ENCODE assay signal across 8 mouse cellular contexts in genomic region chr4:24897851-24898515, GRCm38 (mm10). TPM values are rescaled to one million over a fixed set of nuclear protein-coding genes. Genes with fewer than 3 reads are reported as not detected.
A peak's percentile ranks its signal among the peaks of the same experiment; 100 is the strongest.
DNase-seq lines count a peak whose midpoint lies in the region; ATAC-seq and TF ChIP-seq lines count a peak whose summit lies in the region.

Gene Ndufaf4, plus strand, starts transcription at chr4:24898083.

- no peak for TF ChIP-seq POLR2A in bone marrow macrophage, adult 2 months (IDR thresholded peaks at IDR 0.05; ENCODE audit: borderline replicate concordance, low read depth, low read length)
- TF ChIP-seq POLR2A in embryonic fibroblast, embryonic 13.5 days (IDR thresholded peaks at IDR 0.05; ENCODE audit: low read depth, low read length) = peak; percentile 78

- TF ChIP-seq CTCF in bone marrow macrophage, adult 2 months (IDR thresholded peaks at IDR 0.05; ENCODE audit: low read depth, low read length) = peak; percentile 36; the same call in 1 of the 2 replicates
- TF ChIP-seq CTCF in embryonic fibroblast, embryonic 13.5 days (IDR thresholded peaks at IDR 0.05; ENCODE audit: borderline replicate concordance, insufficient read depth, low read length) = peak; percentile 94

- H3K4me1 ChIP-seq in bone marrow macrophage, adult 2 months (ENCODE audit: control insufficient read depth, insufficient read depth, low read length) = no peaks in the 10 kb centered on the region
- H3K4me1 ChIP-seq in embryonic fibroblast, embryonic 13.5 days (ENCODE audit: control insufficient read depth, insufficient read depth, low read length) = peaks cover 3% of the 10 kb centered on the region
- H3K4me1 ChIP-seq in kidney, embryonic 14.5 days (ENCODE audit: control insufficient read depth, insufficient read depth, low read length) = peaks cover 5% of the 10 kb centered on the region; the same call in 1 of the 2 replicates
- H3K4me1 ChIP-seq in limb, embryonic 15.5 days = peaks cover 10% of the 10 kb centered on the region

- DNase-seq in A20 (ENCODE audit: low read depth, low spot score) = peak; percentile 95
- peak; percentile 93 to 96 for DNase-seq in heart, adult 9 months (ENCODE audit: low spot score in 2 of 2)
- DNase-seq in monocyte, adult 2 months (ENCODE audit: low read depth in 1 of 2, low spot score in 2 of 2) = peak; percentile 76 to 91
- DNase-seq in spleen, postnatal 36 days (ENCODE audit: low spot score in 2 of 2) = peak; percentile 91

- H3K27me3 ChIP-seq in kidney, embryonic 14.5 days (ENCODE audit: control insufficient read depth, insufficient read depth, low read length) = no peaks in the 10 kb centered on the region
- no peaks in the 10 kb centered on the region for H3K27me3 ChIP-seq in limb, embryonic 15.5 days

- peak within 1 kb of the TSS; percentile 78 for H3K9ac ChIP-seq in kidney, embryonic 14.5 days (ENCODE audit: low read depth, low read length)
- peak within 1 kb of the TSS; percentile 71 for H3K9ac ChIP-seq in limb, embryonic 15.5 days

- H3K4me3 ChIP-seq in bone marrow macrophage, adult 2 months (ENCODE audit: insufficient read depth, low read length) = peak within 1 kb of the TSS; percentile 93
- peak within 1 kb of the TSS; percentile 77 for H3K4me3 ChIP-seq in embryonic fibroblast, embryonic 13.5 days (ENCODE audit: insufficient read depth, low read length)
- H3K4me3 ChIP-seq in kidney, embryonic 14.5 days (ENCODE audit: low read length) = peak within 1 kb of the TSS; percentile 71
- H3K4me3 ChIP-seq in limb, embryonic 15.5 days = peak within 1 kb of the TSS; percentile 87

- peak within 1 kb of the TSS; percentile 70 for H3K4me2 ChIP-seq in kidney, embryonic 14.5 days (replicated peaks; ENCODE audit: low read depth, low read length)
- peak within 1 kb of the TSS; percentile 76 for H3K4me2 ChIP-seq in limb, embryonic 15.5 days

- H3K9me3 ChIP-seq in kidney, embryonic 14.5 days (ENCODE audit: control insufficient read depth, low read length) = no peaks in the 10 kb centered on the region
- H3K9me3 ChIP-seq in limb, embryonic 15.5 days = no peaks in the 10 kb centered on the region

- H3K36me3 ChIP-seq in kidney, embryonic 14.5 days (ENCODE audit: control insufficient read depth, insufficient read depth, low read length) = peaks cover 8% of the 10 kb centered on the region
- peaks cover 13% of the 10 kb centered on the region; the same call in 1 of the 2 replicates for H3K36me3 ChIP-seq in limb, embryonic 15.5 days

- ATAC-seq in kidney, embryonic 14.5 days (ENCODE audit: low FRiP score, low TSS enrichment) = peak; percentile 100
- peak; percentile 97 for ATAC-seq in limb, embryonic 15.5 days (ENCODE audit: insufficient number of reproducible peaks, low FRiP score, low TSS enrichment, low read depth)

- peak within 1 kb of the TSS; percentile 53 for H3K27ac ChIP-seq in bone marrow macrophage, adult 2 months (ENCODE audit: insufficient read depth, low read depth, low read length)
- no peak within 1 kb of the TSS for H3K27ac ChIP-seq in embryonic fibroblast, embryonic 13.5 days (ENCODE audit: insufficient read depth, low read length)
- no peak within 1 kb of the TSS for H3K27ac ChIP-seq in kidney, embryonic 14.5 days (ENCODE audit: low read depth, low read length)
- H3K27ac ChIP-seq in limb, embryonic 15.5 days = peak within 1 kb of the TSS; percentile 35

- WGBS in kidney, embryonic 14.5 days = under 1% methylated on average over 58 of the region's 58 CpGs
- WGBS in limb, embryonic 15.5 days = under 1% methylated on average over 58 of the region's 58 CpGs

RNA-seq across cellular contexts. Expression of gene Ndufaf4, which starts in this region (rescaled TPM):
- polyA plus RNA-seq in bone marrow macrophage, adult 2 months (2012; ENCODE audit: insufficient read depth, insufficient read length, missing spikeins) = 7.2 and 10.2 TPM in 2 replicates
- 16.9 and 23.0 TPM in 2 replicates for polyA plus RNA-seq in embryonic fibroblast, embryonic 13.5 days (2011; ENCODE audit: insufficient read length, low read depth, missing spikeins)
- polyA plus RNA-seq in kidney, embryonic 14.5 days (2014; fragmentation: Nextera tagmentation; extraction: Ambion mirVana) = 56.3 and 58.7 TPM in 2 replicates
- 38.9 and 40.9 TPM in 2 replicates for polyA plus RNA-seq in limb, embryonic 15.5 days (2015; fragmentation: Nextera tagmentation; extraction: Ambion mirVana)

Comparison
In these comparisons a context has a peak if more than half of its experiments do, and no peak if none do; other contexts are left out.
1. H3K27ac ChIP-seq: peak in bone marrow macrophage, adult 2 months (single experiment) and limb, embryonic 15.5 days (single experiment); none in embryonic fibroblast, embryonic 13.5 days (single experiment) and kidney, embryonic 14.5 days (single experiment).
2. Peak in every context shown above with its lines, with median percentiles within 50 percentile points of each other: DNase-seq and H3K4me3 ChIP-seq.